Mouse (Mus musculus): ENCODE measurements around the gene Pnma1.

Gene Pnma1

DNA sequence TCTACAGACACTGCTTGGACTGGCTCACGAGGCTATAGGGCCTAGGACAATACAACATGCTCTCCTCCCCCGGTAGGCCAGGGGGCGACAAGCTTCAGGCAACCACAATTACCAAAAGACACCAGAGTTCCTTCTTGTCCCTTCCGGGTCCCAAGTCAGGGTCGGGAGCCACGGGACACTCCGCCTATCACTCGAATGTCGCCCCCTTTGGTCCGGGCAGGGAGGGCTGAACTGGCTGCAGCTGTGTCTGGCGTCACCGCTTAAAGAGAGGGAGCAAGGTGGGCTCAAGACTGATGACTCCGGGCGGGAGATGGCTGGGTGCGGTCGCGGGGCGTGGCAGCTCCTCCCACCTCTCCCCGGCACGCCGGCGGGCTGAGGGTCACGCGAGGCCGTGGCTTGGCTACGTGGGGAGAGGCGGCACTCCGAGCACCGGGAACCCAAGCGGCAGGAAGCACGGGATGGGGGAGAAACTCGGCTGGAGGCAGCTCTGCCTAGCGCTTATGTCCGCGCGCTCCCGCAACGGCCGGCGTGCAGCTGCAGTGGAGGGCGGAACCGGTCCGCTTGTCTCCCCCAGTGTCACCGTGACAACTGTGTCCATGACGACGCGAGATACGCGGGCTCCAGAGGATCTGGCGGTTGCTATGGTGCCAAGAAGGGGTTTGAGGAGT is at the start of gene Pnma1:
Gene Pnma1, minus strand, starts transcription at position 536 of the 668 bp plus-strand sequence.
- DNase-seq (ENCODE audit: low read depth): no peak

GRCm38 (mm10) chr12:84195195-84195594 is 46.9 kb upstream of the Pnma1 start:
- DNase-seq (ENCODE audit: low read depth): no peak

- DNase-seq (ENCODE audit: low read depth): peak; percentile 30
These were observed 46.3 kb upstream of the Pnma1 start for GRCm38 (mm10) chr12:84194400-84195109.

DNA sequence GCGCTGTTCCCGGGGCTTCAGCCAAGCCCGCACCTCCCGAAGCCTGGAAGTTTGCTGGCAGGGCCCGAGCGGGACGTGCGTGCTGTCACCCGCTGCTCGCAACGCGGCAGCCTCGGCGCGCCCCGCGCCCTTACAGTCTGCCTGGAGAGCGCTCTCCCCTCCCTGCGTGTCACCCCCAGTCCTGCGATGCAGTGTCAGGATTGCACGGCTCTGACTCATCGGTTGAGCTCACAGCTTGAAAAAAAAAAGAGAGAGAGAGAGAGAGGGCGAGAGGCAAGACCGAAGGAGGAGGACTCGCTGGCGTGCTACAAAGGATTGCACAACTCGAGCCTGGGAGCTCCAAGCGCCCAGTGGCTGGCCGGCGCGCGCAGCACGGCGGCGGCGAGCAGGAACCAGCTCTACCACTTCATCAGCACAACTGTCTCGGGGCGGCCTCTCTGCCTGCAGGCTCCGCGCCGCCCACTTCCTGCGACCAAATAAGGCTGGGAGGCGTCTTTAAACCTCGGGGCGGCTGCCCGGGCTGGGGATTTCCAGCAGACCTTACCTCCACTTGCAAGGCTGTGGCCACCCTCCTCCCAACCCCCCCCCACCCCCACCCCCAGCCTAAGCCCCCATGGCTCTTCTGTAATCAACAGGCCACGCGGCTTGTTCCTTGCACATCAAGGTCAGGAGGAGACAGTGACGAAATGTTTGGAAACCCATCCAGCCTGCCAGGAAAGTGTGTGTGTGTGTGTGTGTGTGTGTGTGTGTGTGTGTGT is 45.5 kb upstream of the Pnma1 start:
- DNase-seq (ENCODE audit: low read depth): peak; percentile 98

DNA sequence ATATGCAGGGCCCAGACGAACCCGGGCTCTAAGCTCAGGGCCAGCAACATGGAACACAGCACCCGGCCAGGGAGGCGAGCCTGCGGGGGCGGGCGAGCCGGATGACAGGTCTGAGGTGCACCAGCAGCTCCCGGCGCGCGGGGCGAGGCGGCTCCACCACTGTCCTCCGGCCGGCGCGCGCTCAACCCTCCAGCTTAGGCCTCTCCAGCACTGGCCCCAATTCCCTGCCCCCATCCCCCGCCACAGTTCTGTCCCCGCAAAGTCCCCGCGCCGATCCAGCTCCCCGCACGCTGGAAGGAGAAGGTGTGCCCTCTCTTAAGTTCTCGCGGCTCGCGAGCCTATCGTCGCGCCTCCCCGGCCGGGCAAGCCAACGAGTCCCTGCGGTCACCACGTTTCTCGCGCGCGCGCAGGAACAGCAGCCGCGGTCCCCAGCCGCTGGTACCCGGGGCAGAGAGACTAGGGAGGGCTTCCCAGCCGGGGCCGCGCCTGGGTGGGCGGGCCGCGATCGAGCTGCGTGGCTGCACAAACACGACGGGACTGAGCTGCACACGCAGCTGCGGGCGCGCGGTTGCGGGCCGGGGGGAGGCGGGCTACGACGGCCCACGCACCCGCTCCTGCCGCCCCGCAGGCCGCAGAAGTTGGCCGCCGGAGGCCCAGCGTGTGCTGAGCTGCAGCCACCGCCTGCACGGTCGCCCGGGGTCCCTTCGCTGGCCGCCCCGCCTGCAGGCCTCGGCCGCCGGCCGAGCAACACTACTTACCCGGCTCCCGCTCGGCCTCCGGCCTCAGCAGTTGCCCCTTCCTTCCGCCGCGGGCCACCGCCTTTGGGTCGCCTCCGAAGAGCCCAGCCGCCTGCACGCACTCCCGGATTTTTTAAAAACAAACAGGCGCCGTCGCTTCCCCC is 44.7 kb upstream of the Pnma1 start:
- DNase-seq (ENCODE audit: low read depth): peak; percentile 76

GRCm38 (mm10) chr12:84192280-84192679 is 44.0 kb upstream of the Pnma1 start:
- no peak for DNase-seq (ENCODE audit: low read depth)

DNA sequence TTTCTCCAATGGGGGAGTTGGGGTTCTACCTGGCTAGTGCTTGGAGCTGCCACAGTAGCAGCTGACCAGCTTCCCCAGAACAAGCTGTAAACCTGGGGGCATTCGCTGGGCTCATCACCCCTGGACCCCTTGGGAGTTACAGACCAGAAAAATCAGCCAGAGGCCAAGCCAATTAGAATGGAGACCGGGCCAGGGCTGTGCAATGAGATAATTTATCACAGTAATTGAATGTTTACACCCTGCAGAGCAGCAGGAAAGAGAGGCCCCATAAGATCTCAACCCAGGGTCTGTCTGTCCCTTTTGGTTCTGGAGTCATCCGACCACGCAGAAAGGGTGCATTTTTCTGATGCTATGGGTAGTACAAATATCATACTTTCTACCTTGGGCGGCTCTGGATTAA is 43.5 kb upstream of the Pnma1 start:
- DNase-seq (ENCODE audit: low read depth): no peak

- no peak for DNase-seq (ENCODE audit: low read depth)
These were observed 42.9 kb upstream of the Pnma1 start for GRCm38 (mm10) chr12:84191190-84191589.

GRCm38 (mm10) chr12:84190151-84190820 is 42.0 kb upstream of the Pnma1 start:
- DNase-seq (ENCODE audit: low read depth): peak; percentile 50

GRCm38 (mm10) chr12:84188881-84189444 is 40.7 kb upstream of the Pnma1 start:
- no peak for DNase-seq (ENCODE audit: low read depth)

DNA sequence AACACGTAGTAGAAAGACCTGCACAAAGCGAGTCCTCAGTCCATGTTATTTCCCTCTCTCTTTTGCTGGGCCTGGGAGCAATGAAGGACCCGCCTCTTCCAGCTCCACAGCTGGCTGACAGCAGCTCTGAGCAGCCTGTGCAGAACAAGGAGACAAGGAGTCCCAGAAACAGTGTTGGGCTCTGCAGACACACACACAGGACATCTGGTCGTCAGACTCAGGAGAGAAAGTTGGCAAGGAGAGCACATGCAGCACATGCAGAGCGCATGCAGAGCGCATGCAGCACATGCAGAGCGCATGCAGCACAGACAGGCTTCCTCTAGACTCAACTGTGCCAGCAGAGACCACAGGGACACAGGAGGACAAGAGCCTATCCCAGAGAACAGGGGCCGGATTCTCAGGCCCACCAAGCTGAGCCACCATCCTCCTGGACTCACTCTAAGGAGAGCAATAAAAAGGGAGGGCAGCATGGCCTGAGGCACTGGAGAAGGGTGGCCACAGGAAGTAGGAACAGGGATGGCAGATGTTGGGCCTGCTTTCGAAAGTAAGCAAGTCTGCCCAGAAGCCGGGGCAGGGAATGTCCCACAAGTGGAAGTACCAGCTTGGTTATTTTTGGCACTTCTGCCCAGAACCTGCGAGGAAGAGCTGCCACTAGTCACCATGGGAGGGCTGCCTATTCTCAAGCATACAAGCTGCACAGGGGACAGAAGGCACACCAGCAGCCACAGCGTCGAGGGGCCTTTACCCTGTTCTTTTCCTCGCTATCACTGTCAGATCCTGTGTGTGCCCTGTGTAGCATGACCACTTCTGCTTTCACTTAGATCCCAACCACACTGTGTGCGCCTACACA is 39.7 kb upstream of the Pnma1 start:
- DNase-seq (ENCODE audit: low read depth): no peak

DNA sequence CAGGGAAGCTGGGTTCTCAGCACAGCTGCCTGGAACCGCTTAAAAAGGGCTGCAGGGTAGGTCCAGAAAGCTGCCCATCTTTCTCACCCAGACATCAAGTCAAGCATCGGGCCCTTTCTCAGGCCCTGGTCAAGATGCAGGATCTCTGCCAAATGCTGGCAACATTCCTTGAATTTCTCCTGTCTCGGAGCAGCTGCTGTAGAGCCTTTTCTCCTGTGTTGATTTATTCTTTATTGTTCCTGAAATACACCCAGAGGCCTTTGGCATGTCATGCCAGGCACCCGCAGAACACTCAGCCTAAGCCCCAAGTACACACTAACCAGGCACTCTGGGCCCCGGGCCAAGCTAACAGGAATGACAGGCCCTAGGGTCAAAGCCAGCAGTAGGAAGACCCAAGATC is 38.7 kb upstream of the Pnma1 start:
- DNase-seq (ENCODE audit: low read depth): no peak

- DNase-seq (ENCODE audit: low read depth): no peak
These were observed 38.2 kb upstream of the Pnma1 start for GRCm38 (mm10) chr12:84186536-84186935.

GRCm38 (mm10) chr12:84185547-84185946 is 37.3 kb upstream of the Pnma1 start:
- DNase-seq (ENCODE audit: low read depth): no peak

DNA sequence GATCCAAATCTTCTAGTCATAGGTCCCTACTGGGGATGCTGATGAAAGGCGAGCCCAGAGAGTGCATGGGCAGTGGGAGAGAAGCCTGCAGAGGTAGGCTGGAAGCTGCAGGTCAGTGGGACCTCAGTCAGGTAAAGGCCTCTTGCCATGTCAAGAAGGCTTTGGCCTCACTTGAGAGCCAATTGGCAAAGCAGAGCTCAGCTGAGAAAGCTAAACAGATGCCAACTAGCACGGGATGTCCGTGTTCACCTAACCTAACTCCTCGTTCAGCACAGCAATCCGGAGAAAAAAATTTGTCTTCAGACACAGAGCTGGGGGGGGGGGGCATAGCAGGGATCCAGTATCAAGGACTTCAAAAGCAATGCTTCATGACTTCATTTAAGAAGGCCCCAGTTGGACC is 36.7 kb upstream of the Pnma1 start:
- DNase-seq (ENCODE audit: low read depth): no peak

DNA sequence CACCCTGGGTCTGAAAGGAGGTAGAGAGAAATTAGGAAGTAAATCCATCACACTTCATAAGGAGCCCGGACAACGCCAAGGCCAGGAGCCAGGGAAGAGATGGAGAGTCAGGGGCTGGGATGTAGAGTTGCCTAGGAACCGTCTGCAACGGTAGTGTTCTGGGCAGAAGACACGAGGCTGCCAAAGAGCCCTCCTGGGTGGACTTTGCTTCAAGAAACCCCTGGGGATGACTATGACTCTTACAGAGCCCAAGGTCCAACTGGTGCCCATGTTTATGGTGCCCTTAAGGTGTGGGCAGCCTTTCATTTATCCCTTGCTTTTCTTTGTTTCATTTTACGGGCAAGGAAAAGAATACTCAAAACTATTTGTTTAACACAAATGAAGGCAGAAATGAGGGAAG is 33.7 kb upstream of the Pnma1 start:
- no peak for DNase-seq (ENCODE audit: low read depth)

- DNase-seq (ENCODE audit: low read depth): peak; percentile 68
These were observed 32.6 kb upstream of the Pnma1 start for GRCm38 (mm10) chr12:84180701-84181435.

GRCm38 (mm10) chr12:84180090-84180489 is 31.8 kb upstream of the Pnma1 start:
- no peak for DNase-seq (ENCODE audit: low read depth)

All from NIH3T3 (cell line).